Mouse (Mus musculus): ENCODE data around the gene Asgr1. TPM values are rescaled to one million over a fixed set of nuclear protein-coding genes. Genes with fewer than 3 reads are reported as not detected.

Asgr1 gene
- polyA plus RNA-seq (2014; fragmentation: Nextera tagmentation; extraction: Ambion mirVana), result 0.26 and 1.4 TPM in 2 replicates

GRCm38 (mm10) chr11:70053898-70054570 lies at the start of gene Asgr1:
Gene Asgr1, plus strand, starts transcription at chr11:70054085.
- ATAC-seq (ENCODE audit: low FRiP score, low TSS enrichment), result no peak
- Histone ChIP-seq H3K4me2 (ENCODE audit: low read length) (no peak within 1 kb of the TSS), H3K9ac (replicated peaks; ENCODE audit: low read length) (no peak within 1 kb of the TSS), H3K36me3 (ENCODE audit: control insufficient read depth, insufficient read depth, low read length) (no peaks in the 10 kb centered on the region), H3K9me3 (ENCODE audit: control insufficient read depth, low read length) (no peaks in the 10 kb centered on the region), H3K27ac (replicated peaks; ENCODE audit: low read depth, low read length) (no peak within 1 kb of the TSS), H3K4me3 (replicated peaks; ENCODE audit: low read depth, low read length) (no peak within 1 kb of the TSS), H3K27me3 (ENCODE audit: control insufficient read depth, insufficient read depth, low read length) (no peaks in the 10 kb centered on the region), H3K4me1 (ENCODE audit: control insufficient read depth, insufficient read depth, low read length) (no peaks in the 10 kb centered on the region)
- no peak for DNase-seq
- 86% methylated on average over 10 of the region's 10 CpGs for WGBS

DNA sequence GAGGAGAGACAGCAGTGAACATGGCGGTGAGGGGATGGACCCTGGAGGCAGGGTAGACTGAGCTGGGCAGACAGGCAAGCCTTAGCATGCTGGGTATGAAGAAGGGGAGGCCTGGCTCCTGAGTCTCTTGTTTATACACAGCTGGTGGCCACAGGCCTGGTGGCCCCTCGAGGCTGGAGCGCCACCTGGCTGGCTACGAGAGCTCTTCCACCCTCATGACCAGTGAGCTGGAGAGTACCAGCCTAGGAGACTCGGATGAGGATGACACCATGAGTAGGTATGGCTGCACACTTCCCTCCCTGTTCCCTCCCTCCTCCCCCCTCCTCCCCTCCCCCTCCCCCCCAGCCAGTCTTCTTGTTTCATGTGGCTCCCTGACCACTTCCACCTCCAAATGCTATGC lies 48.4 kb upstream of the Asgr1 start:
- no peaks in the 10 kb centered on the region for H3K27me3 ChIP-seq (ENCODE audit: control insufficient read depth, insufficient read depth, low read length)
- 48% methylated on average over 5 of the region's 5 CpGs for WGBS
- peaks cover 22% of the 10 kb centered on the region for H3K4me1 ChIP-seq (ENCODE audit: control insufficient read depth, insufficient read depth, low read length)
- H3K4me3 ChIP-seq (replicated peaks; ENCODE audit: low read depth, low read length), result no peak overlapping the region
- DNase-seq (peak; percentile 43), ATAC-seq (ENCODE audit: low FRiP score, low TSS enrichment) (no peak)
- H3K9me3 ChIP-seq (ENCODE audit: control insufficient read depth, low read length), result no peaks in the 10 kb centered on the region
- H3K9ac ChIP-seq (replicated peaks; ENCODE audit: low read length), result no peak overlapping the region
- peaks cover 62% of the 10 kb centered on the region for H3K36me3 ChIP-seq (ENCODE audit: control insufficient read depth, insufficient read depth, low read length)
- no peak overlapping the region for H3K27ac ChIP-seq (replicated peaks; ENCODE audit: low read depth, low read length)
- H3K4me2 ChIP-seq (ENCODE audit: low read length), result no peak overlapping the region

GRCm38 (mm10) chr11:70010033-70010432 lies 43.9 kb upstream of the Asgr1 start:
- Histone ChIP-seq H3K36me3 (ENCODE audit: control insufficient read depth, insufficient read depth, low read length) (peaks cover 92% of the 10 kb centered on the region), H3K9me3 (ENCODE audit: control insufficient read depth, low read length) (no peaks in the 10 kb centered on the region), H3K4me2 (ENCODE audit: low read length) (no peak overlapping the region), H3K4me1 (ENCODE audit: control insufficient read depth, insufficient read depth, low read length) (peaks cover 7% of the 10 kb centered on the region), H3K27me3 (ENCODE audit: control insufficient read depth, insufficient read depth, low read length) (no peaks in the 10 kb centered on the region), H3K9ac (replicated peaks; ENCODE audit: low read length) (no peak overlapping the region), H3K27ac (replicated peaks; ENCODE audit: low read depth, low read length) (no peak overlapping the region), H3K4me3 (replicated peaks; ENCODE audit: low read depth, low read length) (no peak overlapping the region)
- ATAC-seq (ENCODE audit: low FRiP score, low TSS enrichment), result no peak
- DNase-seq, result no peak
- 91% methylated on average over 6 of the region's 6 CpGs for WGBS

- WGBS, result 87% methylated on average over 12 of the region's 12 CpGs
- Histone ChIP-seq H3K9ac (replicated peaks; ENCODE audit: low read length) (no peak overlapping the region), H3K4me1 (ENCODE audit: control insufficient read depth, insufficient read depth, low read length) (peaks cover 10% of the 10 kb centered on the region), H3K27ac (replicated peaks; ENCODE audit: low read depth, low read length) (no peak overlapping the region), H3K9me3 (ENCODE audit: control insufficient read depth, low read length) (no peaks in the 10 kb centered on the region), H3K4me2 (ENCODE audit: low read length) (no peak overlapping the region), H3K36me3 (ENCODE audit: control insufficient read depth, insufficient read depth, low read length) (peaks cover 87% of the 10 kb centered on the region), H3K27me3 (ENCODE audit: control insufficient read depth, insufficient read depth, low read length) (no peaks in the 10 kb centered on the region), H3K4me3 (replicated peaks; ENCODE audit: low read depth, low read length) (no peak overlapping the region)
- ATAC-seq (ENCODE audit: low FRiP score, low TSS enrichment) (no peak), DNase-seq (no peak)
Measured at GRCm38 (mm10) chr11:70010548-70010947, 43.3 kb upstream of the Asgr1 start.

GRCm38 (mm10) chr11:70010961-70011360 lies 42.9 kb upstream of the Asgr1 start:
- H3K9ac ChIP-seq (replicated peaks; ENCODE audit: low read length), result no peak overlapping the region
- no peaks in the 10 kb centered on the region for H3K27me3 ChIP-seq (ENCODE audit: control insufficient read depth, insufficient read depth, low read length)
- no peak for DNase-seq
- H3K4me1 ChIP-seq (ENCODE audit: control insufficient read depth, insufficient read depth, low read length), result peaks cover 10% of the 10 kb centered on the region
- ATAC-seq (ENCODE audit: low FRiP score, low TSS enrichment), result no peak
- peaks cover 83% of the 10 kb centered on the region for H3K36me3 ChIP-seq (ENCODE audit: control insufficient read depth, insufficient read depth, low read length)
- H3K4me3 ChIP-seq (replicated peaks; ENCODE audit: low read depth, low read length), result no peak overlapping the region
- WGBS, result 78% methylated on average over 10 of the region's 10 CpGs
- no peak overlapping the region for H3K27ac ChIP-seq (replicated peaks; ENCODE audit: low read depth, low read length)
- H3K9me3 ChIP-seq (ENCODE audit: control insufficient read depth, low read length), result no peaks in the 10 kb centered on the region
- H3K4me2 ChIP-seq (ENCODE audit: low read length), result no peak overlapping the region

DNA sequence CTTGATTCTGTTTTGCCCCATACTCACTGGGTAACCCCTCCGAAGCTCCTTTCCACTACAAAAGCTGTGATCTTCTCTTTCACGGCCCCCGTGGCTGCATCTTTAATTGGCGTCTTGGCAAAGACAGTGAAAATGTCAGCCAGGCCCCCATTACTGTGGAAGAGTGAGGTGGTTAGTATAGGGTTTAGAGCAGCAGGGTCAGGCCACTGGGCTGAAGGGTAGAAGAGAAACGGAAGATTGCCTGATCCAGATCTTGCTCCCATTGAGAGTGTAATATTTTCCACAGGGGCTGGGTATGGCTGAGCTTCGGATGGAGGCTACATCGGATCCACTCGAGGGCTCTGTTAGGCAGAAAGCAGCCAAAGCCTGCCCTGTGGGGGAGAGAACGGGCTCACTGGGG lies 41.0 kb upstream of the Asgr1 start:
- 88% methylated on average over 9 of the region's 9 CpGs for WGBS
- Histone ChIP-seq H3K4me3 (replicated peaks; ENCODE audit: low read depth, low read length) (no peak overlapping the region), H3K36me3 (ENCODE audit: control insufficient read depth, insufficient read depth, low read length) (peaks cover 63% of the 10 kb centered on the region), H3K27ac (replicated peaks; ENCODE audit: low read depth, low read length) (no peak overlapping the region), H3K9me3 (ENCODE audit: control insufficient read depth, low read length) (no peaks in the 10 kb centered on the region), H3K4me2 (ENCODE audit: low read length) (no peak overlapping the region), H3K4me1 (ENCODE audit: control insufficient read depth, insufficient read depth, low read length) (peaks cover 22% of the 10 kb centered on the region), H3K9ac (replicated peaks; ENCODE audit: low read length) (no peak overlapping the region), H3K27me3 (ENCODE audit: control insufficient read depth, insufficient read depth, low read length) (no peaks in the 10 kb centered on the region)
- DNase-seq (no peak), ATAC-seq (ENCODE audit: low FRiP score, low TSS enrichment) (no peak)

GRCm38 (mm10) chr11:70013408-70013807 lies 40.5 kb upstream of the Asgr1 start:
- Histone ChIP-seq H3K36me3 (ENCODE audit: control insufficient read depth, insufficient read depth, low read length) (peaks cover 58% of the 10 kb centered on the region), H3K4me2 (ENCODE audit: low read length) (no peak overlapping the region), H3K27ac (replicated peaks; ENCODE audit: low read depth, low read length) (no peak overlapping the region), H3K4me3 (replicated peaks; ENCODE audit: low read depth, low read length) (no peak overlapping the region), H3K4me1 (ENCODE audit: control insufficient read depth, insufficient read depth, low read length) (peaks cover 22% of the 10 kb centered on the region), H3K9me3 (ENCODE audit: control insufficient read depth, low read length) (no peaks in the 10 kb centered on the region), H3K9ac (replicated peaks; ENCODE audit: low read length) (no peak overlapping the region), H3K27me3 (ENCODE audit: control insufficient read depth, insufficient read depth, low read length) (no peaks in the 10 kb centered on the region)
- DNase-seq (no peak), ATAC-seq (ENCODE audit: low FRiP score, low TSS enrichment) (no peak)
- WGBS, result 85% methylated on average over 3 of the region's 3 CpGs

GRCm38 (mm10) chr11:70014051-70014450 lies 39.8 kb upstream of the Asgr1 start:
- Histone ChIP-seq H3K4me3 (replicated peaks; ENCODE audit: low read depth, low read length) (peak overlapping the region; percentile 56; the same call in 1 of the 2 replicates), H3K4me1 (ENCODE audit: control insufficient read depth, insufficient read depth, low read length) (peaks cover 24% of the 10 kb centered on the region), H3K27ac (replicated peaks; ENCODE audit: low read depth, low read length) (no peak overlapping the region), H3K4me2 (ENCODE audit: low read length) (no peak overlapping the region), H3K36me3 (ENCODE audit: control insufficient read depth, insufficient read depth, low read length) (peaks cover 52% of the 10 kb centered on the region), H3K9me3 (ENCODE audit: control insufficient read depth, low read length) (no peaks in the 10 kb centered on the region), H3K27me3 (ENCODE audit: control insufficient read depth, insufficient read depth, low read length) (no peaks in the 10 kb centered on the region), H3K9ac (replicated peaks; ENCODE audit: low read length) (no peak overlapping the region; the same call in 1 of the 2 replicates)
- ATAC-seq (ENCODE audit: low FRiP score, low TSS enrichment), result no peak
- DNase-seq, result no peak
- WGBS, result 66% methylated on average over 5 of the region's 5 CpGs

GRCm38 (mm10) chr11:70014880-70015558 lies 38.9 kb upstream of the Asgr1 start, which contains the start of gene Acadvl:
Gene Acadvl, minus strand, starts transcription at chr11:70015411.
- Histone ChIP-seq H3K4me3 (replicated peaks; ENCODE audit: low read depth, low read length) (peak within 1 kb of the TSS; percentile 56), H3K27ac (replicated peaks; ENCODE audit: low read depth, low read length) (peak within 1 kb of the TSS; percentile 70), H3K9ac (replicated peaks; ENCODE audit: low read length) (peak within 1 kb of the TSS; percentile 74), H3K4me1 (ENCODE audit: control insufficient read depth, insufficient read depth, low read length) (peaks cover 34% of the 10 kb centered on the region), H3K36me3 (ENCODE audit: control insufficient read depth, insufficient read depth, low read length) (peaks cover 42% of the 10 kb centered on the region), H3K4me2 (ENCODE audit: low read length) (peak within 1 kb of the TSS; percentile 76), H3K27me3 (ENCODE audit: control insufficient read depth, insufficient read depth, low read length) (no peaks in the 10 kb centered on the region), H3K9me3 (ENCODE audit: control insufficient read depth, low read length) (no peaks in the 10 kb centered on the region)
- ATAC-seq (ENCODE audit: low FRiP score, low TSS enrichment), result peak; percentile 76
- peak; percentile 92 for DNase-seq
- 1% methylated on average over 35 of the region's 35 CpGs for WGBS
